Mouse (Mus musculus): ENCODE measurements around the gene Fgfr2. TPM values are rescaled to one million over a fixed set of nuclear protein-coding genes. Genes with fewer than 3 reads are reported as not detected.

Fgfr2 gene
- total RNA-seq, 2 experiments from 2014 or later, result 47.6 to 49.5 TPM

- no peak for DNase-seq (ENCODE audit: low spot score in 2 of 2)
- no peak for TF ChIP-seq CTCF (conservative IDR thresholded peaks at IDR 0.05)
- H3K4me3 ChIP-seq, result no peak overlapping the region
These were observed 1767.0 kb downstream of the Fgfr2 start for GRCm38 (mm10) chr7:131356105-131356504.

GRCm38 (mm10) chr7:131345856-131346541, 1777.2 kb downstream of the Fgfr2 start:
- TF ChIP-seq CTCF (conservative IDR thresholded peaks at IDR 0.05), result no peak
- no peak for DNase-seq (ENCODE audit: low spot score in 2 of 2)
- Histone ChIP-seq H3K4me3 (no peak overlapping the region), H3K27ac (no peak overlapping the region)

More at GRCm38 (mm10) chr7:131356105-131356504, 1767.0 kb downstream of the Fgfr2 start:
- no peak overlapping the region for H3K27ac ChIP-seq

- no peak for TF ChIP-seq CTCF (conservative IDR thresholded peaks at IDR 0.05)
These were observed 1785.6 kb downstream of the Fgfr2 start for GRCm38 (mm10) chr7:131337502-131338068.

GRCm38 (mm10) chr7:131333564-131333963, 1789.6 kb downstream of the Fgfr2 start, which contains the start of gene Fam24a:
Gene Fam24a (plus strand): TSS chr7:131333864.
- no peak for DNase-seq (ENCODE audit: low spot score in 2 of 2)
- TF ChIP-seq CTCF (conservative IDR thresholded peaks at IDR 0.05), result no peak
- Histone ChIP-seq H3K27ac (no peak within 1 kb of the TSS), H3K4me3 (no peak within 1 kb of the TSS)

More at GRCm38 (mm10) chr7:131337502-131338068, 1785.6 kb downstream of the Fgfr2 start:
- Histone ChIP-seq H3K4me3 (no peak overlapping the region), H3K27ac (no peak overlapping the region)
- no peak for DNase-seq (ENCODE audit: low spot score in 2 of 2)

GRCm38 (mm10) chr7:131331688-131332087, 1791.5 kb downstream of the Fgfr2 start:
- Histone ChIP-seq H3K4me3 (no peak overlapping the region), H3K27ac (no peak overlapping the region)
- no peak for DNase-seq (ENCODE audit: low spot score in 2 of 2)
- TF ChIP-seq CTCF (conservative IDR thresholded peaks at IDR 0.05), result no peak

GRCm38 (mm10) chr7:131329416-131329815, 1793.7 kb downstream of the Fgfr2 start, which contains the start of gene Fam24b:
Gene Fam24b (minus strand): TSS chr7:131329516.
- H3K4me3 ChIP-seq, result no peak within 1 kb of the TSS
- no peak for TF ChIP-seq CTCF (conservative IDR thresholded peaks at IDR 0.05)

GRCm38 (mm10) chr7:131327054-131327453, 1796.1 kb downstream of the Fgfr2 start:
- no peak for TF ChIP-seq CTCF (conservative IDR thresholded peaks at IDR 0.05)
- Histone ChIP-seq H3K27ac (no peak overlapping the region), H3K4me3 (no peak overlapping the region)
- no peak for DNase-seq (ENCODE audit: low spot score in 2 of 2)

More at GRCm38 (mm10) chr7:131329416-131329815, 1793.7 kb downstream of the Fgfr2 start, which contains the start of gene Fam24b:
- no peak for DNase-seq (ENCODE audit: low spot score in 2 of 2)
- H3K27ac ChIP-seq, result no peak within 1 kb of the TSS

GRCm38 (mm10) chr7:131322192-131322591, 1801.0 kb downstream of the Fgfr2 start, which contains the start of gene Cuzd1:
Gene Cuzd1 (minus strand): TSS chr7:131322292.
- Histone ChIP-seq H3K4me3 (no peak within 1 kb of the TSS), H3K27ac (no peak within 1 kb of the TSS)
- DNase-seq (ENCODE audit: low spot score in 2 of 2), result no peak
- no peak for TF ChIP-seq CTCF (conservative IDR thresholded peaks at IDR 0.05)

GRCm38 (mm10) chr7:131318340-131318739, 1804.8 kb downstream of the Fgfr2 start:
- Histone ChIP-seq H3K4me3 (no peak overlapping the region), H3K27ac (no peak overlapping the region)
- DNase-seq (ENCODE audit: low spot score in 2 of 2), result no peak
- no peak for TF ChIP-seq CTCF (conservative IDR thresholded peaks at IDR 0.05)

GRCm38 (mm10) chr7:131317587-131317986, 1805.6 kb downstream of the Fgfr2 start:
- DNase-seq (ENCODE audit: low spot score in 2 of 2), result no peak
- Histone ChIP-seq H3K27ac (no peak overlapping the region), H3K4me3 (no peak overlapping the region)
- no peak for TF ChIP-seq CTCF (conservative IDR thresholded peaks at IDR 0.05)

GRCm38 (mm10) chr7:131314493-131314892, 1808.7 kb downstream of the Fgfr2 start:
- no peak for TF ChIP-seq CTCF (conservative IDR thresholded peaks at IDR 0.05)
- H3K27ac ChIP-seq, result no peak overlapping the region
- no peak overlapping the region for H3K4me3 ChIP-seq
- no peak for DNase-seq (ENCODE audit: low spot score in 2 of 2)

- DNase-seq (ENCODE audit: low spot score in 2 of 2), result no peak
- TF ChIP-seq CTCF (conservative IDR thresholded peaks at IDR 0.05), result no peak
- no peak overlapping the region for H3K27ac ChIP-seq
- H3K4me3 ChIP-seq, result no peak overlapping the region
These were observed 1816.4 kb downstream of the Fgfr2 start for GRCm38 (mm10) chr7:131306733-131307132.

GRCm38 (mm10) chr7:131303340-131303739, 1819.8 kb downstream of the Fgfr2 start:
- TF ChIP-seq CTCF (conservative IDR thresholded peaks at IDR 0.05), result no peak
- no peak overlapping the region for H3K4me3 ChIP-seq

GRCm38 (mm10) chr7:131297151-131297550, 1826.0 kb downstream of the Fgfr2 start:
- H3K27ac ChIP-seq, result no peak overlapping the region
- TF ChIP-seq CTCF (conservative IDR thresholded peaks at IDR 0.05), result peak; percentile 58
- no peak for DNase-seq (ENCODE audit: low spot score in 2 of 2)
- no peak overlapping the region for H3K4me3 ChIP-seq

More at GRCm38 (mm10) chr7:131303340-131303739, 1819.8 kb downstream of the Fgfr2 start:
- no peak overlapping the region for H3K27ac ChIP-seq
- DNase-seq (ENCODE audit: low spot score in 2 of 2), result no peak
